Mouse (Mus musculus) kidney, adult 2 months (tissue): ENCODE data around the gene Mov10l1. TPM values are rescaled to one million over a fixed set of nuclear protein-coding genes. Genes with fewer than 3 reads are reported as not detected.

Experiments used
- DNase-seq: peaks from one replicate; pipeline ENCODE4 v3.0.0; 2021
- H3K27ac ChIP-seq: fragments of 200-500 bp; 2 replicates; pipeline ENCODE4 v1.5.1; 2012; ENCODE audit warnings: low read depth, low read length, control low read depth, inconsistent platforms; ENCODE audit not compliant: insufficient read depth
- H3K27me3 ChIP-seq: fragments of 200-500 bp; replicated peaks from 2 replicates; pipeline ENCODE4 v1.6.1; 2012; ENCODE audit warnings: mild to moderate bottlenecking, moderate library complexity, low read length, inconsistent platforms; ENCODE audit not compliant: control insufficient read depth, insufficient read depth
- H3K36me3 ChIP-seq: fragments of 200-500 bp; 2 replicates; pipeline ENCODE4 v1.6.1; 2012; ENCODE audit warnings: mild to moderate bottlenecking, moderate library complexity, low read length, inconsistent platforms; ENCODE audit not compliant: control insufficient read depth, insufficient read depth
- H3K4me1 ChIP-seq: fragments of 200-500 bp; 2 replicates; pipeline ENCODE4 v1.6.1; 2011; ENCODE audit warnings: low read length; ENCODE audit not compliant: control insufficient read depth, insufficient read depth
- H3K4me3 ChIP-seq: fragments of 200-500 bp; 2 replicates; pipeline ENCODE4 v1.5.1; 2011; ENCODE audit warnings: mild to moderate bottlenecking, low read depth, low read length, control low read depth; ENCODE audit not compliant: insufficient read depth
- CTCF ChIP-seq: fragments of 200-500 bp; conservative IDR thresholded peaks from 2 replicates; pipeline ENCODE4 v1.5.1; 2011; ENCODE audit warnings: low read depth, mild to moderate bottlenecking, control low read depth, low read length, moderate library complexity, mixed read lengths; ENCODE audit not compliant: insufficient read depth, insufficient read length
- POLR2A ChIP-seq: fragments of 200-500 bp; IDR thresholded peaks from one replicate; pipeline ENCODE4 v1.6.1; 2011; ENCODE audit warnings: low read depth, low read length, control low read depth
- WGBS: fragments of 180-500 bp; shearing (Covaris S2); methylation state at CpG from one replicate; pipeline ENCODE4 v1.1.7; 2018; 5-methylcytosine and 5-hydroxymethylcytosine counted together
- polyA plus RNA-seq: library from polyadenylated mRNA; depleted of rRNA; stranded (reverse); fragments of >200 nt; gene quantifications from 2 replicates; pipeline ENCODE4 v1.2.3, GENCODE M21; 2012

The Mov10l1 gene
- polyA plus RNA-seq, 1 experiment, result 0.06 TPM

DNA sequence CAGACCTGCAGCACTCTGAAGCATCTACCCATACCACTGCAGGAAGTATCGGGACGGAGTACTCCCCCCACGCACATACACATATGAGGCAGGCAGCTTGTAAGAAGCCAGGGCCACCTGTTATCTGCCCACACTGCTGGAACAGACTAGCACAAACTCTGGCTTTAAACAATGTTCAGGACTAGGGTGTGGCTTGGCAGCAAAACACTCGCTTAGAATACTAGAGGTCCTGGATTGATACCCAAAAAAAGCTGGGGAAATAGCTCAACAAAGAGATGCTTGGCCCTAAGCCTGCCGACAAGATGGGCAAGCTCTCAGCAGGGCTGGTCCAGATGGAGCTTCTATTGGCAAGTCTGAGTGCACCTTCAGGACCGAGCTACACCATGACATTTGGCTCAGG is 80.8 kb downstream of the Mov10l1 start:
- Histone ChIP-seq H3K27ac (no peak overlapping the region), H3K4me3 (no peak overlapping the region), H3K36me3 (no peaks in the 10 kb centered on the region), H3K27me3 (no peaks in the 10 kb centered on the region; the same call in 1 of the 2 replicates), H3K4me1 (no peaks in the 10 kb centered on the region)
- no peak for TF ChIP-seq POLR2A
- TF ChIP-seq CTCF, result no peak
- 67% methylated on average over 6 of the region's 6 CpGs for WGBS
- no peak for DNase-seq

DNA sequence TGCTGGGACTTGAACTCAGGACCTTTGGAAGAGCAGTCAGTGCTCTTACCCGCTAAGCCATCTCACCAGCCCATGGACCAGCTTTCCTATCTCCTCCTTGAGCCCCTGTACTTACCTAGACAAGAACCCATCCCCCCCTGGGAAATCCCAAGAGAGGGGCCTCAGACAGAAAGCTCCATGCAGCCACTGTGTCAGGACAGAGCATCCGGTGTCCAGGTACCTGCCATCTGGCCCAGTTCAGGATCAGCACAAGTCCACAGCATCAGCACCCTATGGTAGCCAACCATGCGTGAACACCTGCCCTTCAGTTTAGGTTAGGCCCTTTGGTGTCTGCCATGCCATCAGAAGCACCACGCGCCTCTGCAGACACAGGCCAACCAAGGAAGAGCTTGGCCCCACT is 82.2 kb downstream of the Mov10l1 start:
- Histone ChIP-seq H3K36me3 (no peaks in the 10 kb centered on the region), H3K27ac (no peak overlapping the region), H3K4me1 (no peaks in the 10 kb centered on the region), H3K27me3 (no peaks in the 10 kb centered on the region), H3K4me3 (no peak overlapping the region)
- TF ChIP-seq POLR2A (no peak), CTCF (no peak)
- no peak for DNase-seq
- WGBS, result 93% methylated on average over 5 of the region's 5 CpGs

DNA sequence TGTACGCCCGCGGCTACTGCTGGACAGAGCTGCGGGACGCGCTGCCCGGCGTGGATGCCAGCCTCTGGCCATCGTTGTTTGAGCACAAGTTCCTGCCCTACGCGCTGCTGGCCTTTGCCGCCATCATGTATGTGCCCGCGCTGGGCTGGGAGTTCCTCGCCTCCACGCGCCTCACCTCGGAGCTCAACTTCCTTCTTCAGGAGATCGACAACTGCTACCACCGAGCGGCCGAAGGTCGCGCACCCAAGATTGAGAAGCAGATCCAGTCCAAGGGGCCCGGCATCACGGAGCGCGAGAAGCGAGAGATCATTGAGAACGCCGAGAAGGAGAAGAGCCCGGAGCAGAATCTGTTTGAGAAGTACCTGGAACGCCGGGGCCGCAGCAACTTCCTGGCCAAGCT is 84.9 kb downstream of the Mov10l1 start:
- no peaks in the 10 kb centered on the region for H3K27me3 ChIP-seq
- no peak overlapping the region for H3K27ac ChIP-seq
- H3K36me3 ChIP-seq, result no peaks in the 10 kb centered on the region
- DNase-seq, result no peak
- TF ChIP-seq CTCF, result no peak
- no peak for TF ChIP-seq POLR2A
- 0 out of 2 replicates have a peak overlapping the region, but pooled peaks have one; percentile 3 for H3K4me3 ChIP-seq
- no peaks in the 10 kb centered on the region for H3K4me1 ChIP-seq
- 32% methylated on average over 35 of the region's 35 CpGs for WGBS

DNA sequence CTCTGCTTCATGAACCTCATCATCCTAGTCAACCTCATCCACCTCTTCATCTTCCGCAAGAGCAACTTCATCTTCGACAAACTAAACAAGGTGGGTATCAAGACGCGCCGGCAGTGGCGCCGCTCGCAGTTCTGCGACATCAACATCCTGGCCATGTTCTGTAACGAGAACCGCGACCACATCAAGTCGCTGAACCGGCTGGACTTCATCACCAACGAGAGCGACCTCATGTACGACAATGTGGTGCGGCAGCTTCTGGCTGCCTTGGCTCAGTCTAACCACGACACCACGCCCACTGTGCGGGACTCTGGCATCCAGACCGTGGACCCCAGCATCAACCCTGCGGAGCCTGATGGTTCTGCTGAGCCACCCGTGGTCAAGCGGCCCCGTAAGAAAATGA is 85.5 kb downstream of the Mov10l1 start:
- Histone ChIP-seq H3K27me3 (no peaks in the 10 kb centered on the region), H3K36me3 (no peaks in the 10 kb centered on the region), H3K4me3 (no peak overlapping the region), H3K4me1 (no peaks in the 10 kb centered on the region), H3K27ac (no peak overlapping the region)
- WGBS, result 25% methylated on average over 26 of the region's 26 CpGs
- TF ChIP-seq POLR2A (no peak), CTCF (no peak)
- DNase-seq, result no peak

DNA sequence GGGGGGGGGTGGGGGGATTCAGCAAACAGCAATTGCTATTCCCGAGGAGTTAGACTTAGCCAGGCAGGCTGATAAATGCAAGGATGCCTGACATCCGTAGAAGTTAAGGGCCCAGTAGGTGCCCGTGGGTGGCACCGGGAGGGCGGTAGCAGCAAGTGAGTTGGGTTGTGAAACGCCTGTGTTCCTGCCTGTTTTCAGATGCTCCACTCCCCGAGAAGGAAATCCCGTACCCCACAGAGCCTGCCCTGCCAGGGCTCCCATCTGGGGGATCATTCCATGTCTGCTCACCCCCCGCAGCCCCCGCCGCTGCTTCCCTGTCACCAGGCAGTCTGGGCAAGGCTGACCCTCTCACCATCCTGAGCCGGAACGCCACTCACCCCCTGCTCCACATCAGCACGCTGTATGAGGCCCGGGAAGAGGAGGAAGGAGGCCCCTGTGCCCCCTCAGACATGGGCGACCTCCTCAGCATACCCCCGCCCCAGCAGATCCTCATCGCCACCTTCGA is 86.7 kb downstream of the Mov10l1 start:
- Histone ChIP-seq H3K36me3 (no peaks in the 10 kb centered on the region), H3K27ac (no peak overlapping the region), H3K4me1 (no peaks in the 10 kb centered on the region), H3K4me3 (no peak overlapping the region), H3K27me3 (no peaks in the 10 kb centered on the region)
- 83% methylated on average over 19 of the region's 19 CpGs for WGBS
- TF ChIP-seq POLR2A, result no peak
- DNase-seq, result no peak

DNA sequence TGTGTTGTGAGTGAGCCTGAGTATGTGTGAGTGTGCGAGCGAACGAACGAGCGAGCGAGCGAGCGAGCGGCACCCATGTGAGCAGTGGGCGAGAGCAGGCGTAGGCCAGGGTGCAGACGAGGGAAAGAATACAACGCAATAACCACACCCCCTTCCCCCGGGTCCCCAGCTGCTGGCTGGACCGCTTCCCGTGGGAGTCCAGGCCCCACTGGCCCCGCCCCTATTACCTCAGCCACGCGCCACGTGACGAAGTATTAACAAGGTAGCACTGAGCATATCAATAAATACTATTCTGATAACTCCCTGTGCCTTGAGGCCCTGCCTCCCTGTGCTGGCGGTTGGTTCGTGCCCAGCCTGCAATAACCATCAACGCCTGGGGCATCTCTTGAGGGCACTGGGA is 87.9 kb downstream of the Mov10l1 start:
- Histone ChIP-seq H3K4me1 (no peaks in the 10 kb centered on the region), H3K4me3 (no peak overlapping the region), H3K27me3 (no peaks in the 10 kb centered on the region), H3K36me3 (no peaks in the 10 kb centered on the region), H3K27ac (no peak overlapping the region)
- 76% methylated on average over 24 of the region's 24 CpGs for WGBS
- TF ChIP-seq POLR2A, result no peak
- TF ChIP-seq CTCF, result no peak
- no peak for DNase-seq

DNA sequence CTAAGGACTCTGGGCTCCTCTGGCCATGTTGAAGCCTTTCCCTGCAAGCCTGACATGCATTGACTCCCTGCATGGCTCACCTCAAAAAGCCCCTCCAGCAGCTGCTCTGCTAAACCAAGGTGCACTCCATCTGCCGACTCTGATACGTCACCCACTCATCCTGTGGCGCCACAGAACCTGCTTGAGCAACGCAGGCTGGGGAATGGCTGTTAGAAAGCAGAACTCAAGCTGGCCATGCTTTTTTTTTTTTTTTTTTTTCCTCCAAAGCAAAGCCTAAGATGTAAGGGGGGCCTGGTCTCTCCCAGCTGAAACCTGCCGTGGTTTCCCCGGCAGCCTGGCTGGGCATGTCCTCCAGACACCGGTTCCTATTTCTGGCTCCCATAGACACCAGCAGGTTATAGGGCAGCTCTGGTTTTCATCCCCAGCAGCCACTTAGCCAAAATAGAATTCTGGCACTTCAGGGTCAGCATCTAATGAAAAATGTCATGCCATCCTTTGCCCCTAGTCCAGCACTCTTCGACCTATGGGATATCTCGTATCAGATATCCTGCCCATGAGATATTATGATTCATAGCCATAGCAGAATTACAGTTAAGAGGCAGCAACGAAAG is 91.4 kb downstream of the Mov10l1 start:
- no peak overlapping the region for H3K27ac ChIP-seq
- peaks cover 13% of the 10 kb centered on the region for H3K4me1 ChIP-seq
- WGBS, result 83% methylated on average over 10 of the region's 10 CpGs
- no peak overlapping the region for H3K4me3 ChIP-seq
- no peaks in the 10 kb centered on the region for H3K27me3 ChIP-seq
- DNase-seq, result no peak
- H3K36me3 ChIP-seq, result no peaks in the 10 kb centered on the region
- TF ChIP-seq CTCF, result no peak
- no peak for TF ChIP-seq POLR2A
